Comparison of ENCODE assay signal across 8 mouse cellular contexts in the genomic region with DNA sequence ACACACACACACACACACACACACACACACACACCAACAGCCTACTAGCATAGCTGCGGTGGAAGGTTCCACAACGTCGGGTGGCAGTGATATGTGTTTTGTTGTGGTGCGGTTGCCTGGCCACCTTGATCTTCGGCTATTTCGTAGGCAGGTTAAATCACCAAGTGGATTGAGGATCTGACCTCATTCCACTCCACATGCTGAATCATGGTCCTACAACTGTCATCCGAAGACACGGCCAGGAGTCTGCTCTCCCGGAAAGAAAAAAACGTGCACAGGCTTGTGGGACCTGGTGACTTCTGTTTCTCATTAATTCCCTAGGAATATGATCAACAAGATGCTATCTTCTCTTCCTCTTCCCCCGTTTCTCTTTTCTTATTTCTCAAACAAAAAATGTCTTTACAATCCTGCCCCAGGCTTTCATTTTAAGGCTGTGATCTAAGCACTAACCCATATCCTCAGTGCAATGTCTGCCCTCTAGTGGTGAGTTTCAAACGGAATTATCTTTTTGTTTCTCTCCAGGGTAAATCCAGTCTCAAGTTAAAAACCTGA. TPM values are rescaled to one million over a fixed set of nuclear protein-coding genes. Genes with fewer than 3 reads are reported as not detected.
A peak's percentile ranks its signal among the peaks of the same experiment; 100 is the strongest.
DNase-seq lines count a peak whose midpoint lies in the region; ATAC-seq and TF ChIP-seq lines count a peak whose summit lies in the region.

No protein-coding gene starts in this region.

- peak; percentile 91 for ATAC-seq in forebrain, postnatal 0 days
- peak; percentile 86 for ATAC-seq in hindbrain, embryonic 16.5 days

- no peak for TF ChIP-seq CTCF in testis, adult 2 months (IDR thresholded peaks at IDR 0.05; ENCODE audit: control insufficient read depth, insufficient read depth, insufficient replicate concordance, low read depth, low read length)
- peak; percentile 86 for TF ChIP-seq CTCF in forebrain, postnatal 0 days (IDR thresholded peaks at IDR 0.05; ENCODE audit: low read depth)
- peak; percentile 86 for TF ChIP-seq CTCF in left cerebral cortex, adult 2 months (IDR thresholded peaks at IDR 0.05)

- H3K27me3 ChIP-seq in testis, adult 2 months (ENCODE audit: control insufficient read depth, insufficient read depth, low read length) = no peaks in the 10 kb centered on the region
- no peaks in the 10 kb centered on the region for H3K27me3 ChIP-seq in forebrain, postnatal 0 days (ENCODE audit: insufficient read depth, low read length)
- no peaks in the 10 kb centered on the region for H3K27me3 ChIP-seq in hindbrain, embryonic 16.5 days (replicated peaks; ENCODE audit: control insufficient read depth, insufficient read depth, low read length)

- no peak overlapping the region for H3K9ac ChIP-seq in forebrain, postnatal 0 days
- peak overlapping the region; percentile 48 for H3K9ac ChIP-seq in hindbrain, embryonic 16.5 days (ENCODE audit: low read depth, low read length)

- H3K36me3 ChIP-seq in testis, adult 2 months (ENCODE audit: control insufficient read depth, insufficient read depth, low read length) = no peaks in the 10 kb centered on the region
- no peaks in the 10 kb centered on the region for H3K36me3 ChIP-seq in forebrain, postnatal 0 days (ENCODE audit: insufficient read depth)
- H3K36me3 ChIP-seq in hindbrain, embryonic 16.5 days (ENCODE audit: control insufficient read depth, insufficient read depth, low read length) = no peaks in the 10 kb centered on the region

- no peak for DNase-seq in testis, postnatal 10 days (ENCODE audit: low spot score)
- peak; percentile 57 for DNase-seq in cerebellum, adult 11 months
- DNase-seq in forebrain, postnatal 0 days = peak; percentile 90
- peak; percentile 39 to 40 for DNase-seq in left cerebral cortex, adult 2 months (ENCODE audit: extremely low spot score in 1 of 2, low spot score in 2 of 2)
- peak; percentile 77 for DNase-seq in mesoderm, embryonic 11.5 days (ENCODE audit: low read depth, low spot score)
- peak; percentile 93 for DNase-seq in telencephalon, adult 2 months (ENCODE audit: low read depth, low spot score)

- H3K4me1 ChIP-seq in testis, adult 2 months (ENCODE audit: control insufficient read depth, insufficient read depth, low read length) = peaks cover 2% of the 10 kb centered on the region; the same call in 1 of the 2 replicates
- no peaks in the 10 kb centered on the region for H3K4me1 ChIP-seq in forebrain, postnatal 0 days (ENCODE audit: insufficient read depth)
- peaks cover 2% of the 10 kb centered on the region; the same call in 1 of the 2 replicates for H3K4me1 ChIP-seq in hindbrain, embryonic 16.5 days (ENCODE audit: control insufficient read depth, insufficient read depth, low read depth, low read length)

- H3K4me3 ChIP-seq in testis, adult 2 months (ENCODE audit: control insufficient read depth, low read depth, low read length) = peak overlapping the region; percentile 52
- 0 out of 2 replicates have a peak overlapping the region, but pooled peaks have one; percentile 13 for H3K4me3 ChIP-seq in forebrain, postnatal 0 days (ENCODE audit: low read depth, low read length)
- H3K4me3 ChIP-seq in hindbrain, embryonic 16.5 days (ENCODE audit: low read length) = peak overlapping the region; percentile 30
- H3K4me3 ChIP-seq in left cerebral cortex, adult 2 months = peak overlapping the region; percentile 47

- intact Hi-C loops in left cerebral cortex, adult 2 months (cut with DNase I) = loop anchor here (1.0 to 10.0 kb wide), 8 partner anchors 42 to 402 kb away; partner anchors contain the start of gene Fbxl3

- H3K4me2 ChIP-seq in forebrain, postnatal 0 days (ENCODE audit: low read depth) = peak overlapping the region; percentile 6
- peak overlapping the region; percentile 53 for H3K4me2 ChIP-seq in hindbrain, embryonic 16.5 days (ENCODE audit: low read length)

- no peak for TF ChIP-seq POLR2A in testis, adult 2 months (IDR thresholded peaks at IDR 0.05; ENCODE audit: control insufficient read depth, low read depth, low read length)

- H3K9me3 ChIP-seq in forebrain, postnatal 0 days (ENCODE audit: low read length) = no peaks in the 10 kb centered on the region
- no peaks in the 10 kb centered on the region for H3K9me3 ChIP-seq in hindbrain, embryonic 16.5 days (ENCODE audit: control insufficient read depth, low read length)

- WGBS in forebrain, postnatal 0 days = 58% methylated on average over 12 of the region's 12 CpGs
- 49% methylated on average over 12 of the region's 12 CpGs for WGBS in hindbrain, embryonic 16.5 days

- no peak overlapping the region for H3K27ac ChIP-seq in testis, adult 2 months (ENCODE audit: control insufficient read depth, insufficient read depth, low read depth, low read length)
- no peak overlapping the region for H3K27ac ChIP-seq in forebrain, postnatal 0 days (ENCODE audit: low read depth, low read length)
- 0 out of 2 replicates have a peak overlapping the region, but pooled peaks have one; percentile 23 for H3K27ac ChIP-seq in hindbrain, embryonic 16.5 days (ENCODE audit: low read depth, low read length)
- H3K27ac ChIP-seq in left cerebral cortex, adult 2 months = peak overlapping the region; percentile 86

RNA-seq across cellular contexts. Expression of gene Scel, which starts 43.6 kb away (rescaled TPM):
- polyA plus RNA-seq in testis, adult 2 months (2012; rRNA removed) = 0.20 TPM in 1 of 2 replicates, not detected in the other
- total RNA-seq in forebrain, postnatal 0 days (2014; rRNA removed) = 0.29 and 1.1 TPM in 2 replicates
- polyA plus RNA-seq in forebrain, postnatal 0 days (2015; fragmentation: Nextera tagmentation; extraction: Ambion mirVana) = 0.19 and 0.30 TPM in 2 replicates
- polyA plus RNA-seq in hindbrain, embryonic 16.5 days (2015; fragmentation: Nextera tagmentation; extraction: Ambion mirVana) = 0.14 and 0.29 TPM in 2 replicates
- total RNA-seq in left cerebral cortex, adult 2 months (2021) = 1 to 10 TPM in 1 of 2 experiments, under 1 TPM in 1; 0.95 to 1.1 TPM

Comparison
In these comparisons a context has a peak if more than half of its experiments do, and no peak if none do; other contexts are left out.
1. H3K27ac ChIP-seq: peak in hindbrain, embryonic 16.5 days (single experiment) and left cerebral cortex, adult 2 months (single experiment); none in testis, adult 2 months (single experiment) and forebrain, postnatal 0 days (single experiment).
2. Peak in every context shown above with its lines, with median percentiles within 50 percentile points of each other: H3K4me3 ChIP-seq.